Mouse (Mus musculus) CH12.LX (cell line): Measurements from ENCODE around the gene Btbd8. TPM values are rescaled to one million over a fixed set of nuclear protein-coding genes. Genes with fewer than 3 reads are reported as not detected.

Source experiments
- DNase-seq: peaks from one replicate; pipeline ENCODE4 v3.0.0-alpha.2; 2013; ENCODE audit errors: extremely low read depth
- H3K27ac ChIP-seq: 2 replicates; pipeline ENCODE4 v1.5.1; 2012; ENCODE audit warnings: low read depth, mild to moderate bottlenecking, control low read depth, moderate library complexity; ENCODE audit not compliant: insufficient read depth
- H3K27me3 ChIP-seq: replicated peaks from 2 replicates; pipeline ENCODE3; 2012; ENCODE audit warnings: inconsistent platforms
- H3K36me3 ChIP-seq, 2 experiments: replicated peaks in 1 of 2; 2 replicates each; pipeline versions ENCODE3 to v1.6.1; 2012; ENCODE audit warnings: inconsistent platforms in 1 of 2, low read length in 1 of 2, mild to moderate bottlenecking in 1 of 2, mixed read lengths in 1 of 2, moderate library complexity in 1 of 2; ENCODE audit not compliant: control insufficient read depth in 1 of 2, insufficient read depth in 1 of 2
- H3K4me1 ChIP-seq, 2 experiments: 2 replicates each; pipeline ENCODE4 v1.6.1; 2012; ENCODE audit warnings: inconsistent platforms in 1 of 2, moderate library complexity in 1 of 2; ENCODE audit not compliant: insufficient read depth in 2 of 2, control insufficient read depth in 1 of 2
- H3K4me2 ChIP-seq: 2 replicates; pipeline ENCODE4 v1.6.1; 2012; ENCODE audit warnings: low read depth, mild to moderate bottlenecking, control low read depth; ENCODE audit not compliant: poor library complexity, insufficient read depth, severe bottlenecking
- H3K4me3 ChIP-seq, 3 experiments: fragments of 150-350 bp in 1 of 3; sonication (generic) in 1 of 3; replicated peaks in 1 of 3; 2 replicates each; pipeline versions ENCODE3 to v1.5.1; 2011 to 2012; ENCODE audit warnings: low read depth in 2 of 3, low read length in 2 of 3, mild to moderate bottlenecking in 2 of 3, moderate library complexity in 2 of 3, control low read depth in 1 of 3, improper control_type of control experiment in 1 of 3, inconsistent platforms in 1 of 3, mixed read lengths in 1 of 3; ENCODE audit not compliant: poor library complexity in 1 of 3
- H3K79me2 ChIP-seq: replicated peaks from 2 replicates; pipeline ENCODE4 v1.6.1; 2012; ENCODE audit warnings: mild to moderate bottlenecking, moderate library complexity; ENCODE audit not compliant: control insufficient read depth, poor library complexity, insufficient read depth, severe bottlenecking; ENCODE audit errors: extremely low read depth
- H3K9ac ChIP-seq: 2 replicates; pipeline ENCODE4 v1.6.1; 2012; ENCODE audit warnings: low read depth, mild to moderate bottlenecking, control low read depth, moderate library complexity; ENCODE audit not compliant: insufficient read depth
- H3K9me3 ChIP-seq: replicated peaks from 2 replicates; pipeline ENCODE3; 2012; ENCODE audit warnings: low read length, inconsistent platforms, mixed read lengths
- BHLHE40 ChIP-seq: IDR thresholded peaks from 2 replicates; pipeline ENCODE4 v1.6.1; 2011; ENCODE audit warnings: mild to moderate bottlenecking, low read depth, low read length, improper control_type of control experiment
- CHD1 ChIP-seq: IDR thresholded peaks from 2 replicates; pipeline ENCODE4 v1.6.1; 2012; ENCODE audit warnings: low read depth, low read length, improper control_type of control experiment, inconsistent platforms
- CTCF ChIP-seq, 2 experiments: IDR thresholded peaks in 1 of 2; conservative IDR thresholded peaks in 1 of 2; 2 replicates each; pipeline ENCODE4 v1.5.1; 2011 to 2012; ENCODE audit warnings: low read depth in 2 of 2, low read length in 2 of 2, improper control_type of control experiment in 1 of 2, inconsistent platforms in 1 of 2, mild to moderate bottlenecking in 1 of 2, moderate library complexity in 1 of 2
- E2F4 ChIP-seq: IDR thresholded peaks from 2 replicates; pipeline ENCODE4 v1.6.1; 2011; ENCODE audit warnings: low read depth, low read length, improper control_type of control experiment; ENCODE audit not compliant: insufficient replicate concordance
- ELF1 ChIP-seq: IDR thresholded peaks from 2 replicates; pipeline ENCODE4 v1.6.1; 2014; ENCODE audit warnings: low read depth, mild to moderate bottlenecking, inconsistent platforms, low read length, improper control_type of control experiment
- EP300 ChIP-seq: IDR thresholded peaks from 2 replicates; pipeline ENCODE4 v1.6.1; 2011; ENCODE audit warnings: low read length, improper control_type of control experiment
- GABPA ChIP-seq: IDR thresholded peaks from 2 replicates; pipeline ENCODE4 v1.6.1; 2012; ENCODE audit warnings: low read depth, low read length, improper control_type of control experiment, inconsistent platforms; ENCODE audit not compliant: insufficient replicate concordance
- HCFC1 ChIP-seq: IDR thresholded peaks from 2 replicates; pipeline ENCODE4 v1.6.1; 2012; ENCODE audit warnings: low read depth, mild to moderate bottlenecking, inconsistent platforms, low read length, improper control_type of control experiment
- MAFK ChIP-seq: IDR thresholded peaks from 2 replicates; pipeline ENCODE4 v1.6.1; 2011; ENCODE audit warnings: low read length, improper control_type of control experiment; ENCODE audit not compliant: insufficient replicate concordance
- MAX ChIP-seq: IDR thresholded peaks from 2 replicates; pipeline ENCODE4 v1.6.1; 2011; ENCODE audit warnings: low read length, improper control_type of control experiment
- MEF2A ChIP-seq: IDR thresholded peaks from 2 replicates; pipeline ENCODE4 v1.6.1; 2014; ENCODE audit warnings: low read depth, mild to moderate bottlenecking, inconsistent platforms, low read length, improper control_type of control experiment, borderline replicate concordance
- MXI1 ChIP-seq: IDR thresholded peaks from 2 replicates; pipeline ENCODE4 v1.6.1; 2011; ENCODE audit warnings: mild to moderate bottlenecking, low read depth, low read length, improper control_type of control experiment
- MYC ChIP-seq: IDR thresholded peaks from 2 replicates; pipeline ENCODE4 v1.6.1; 2011; ENCODE audit warnings: low read depth, mild to moderate bottlenecking, improper control_type of control experiment, low read length
- NRF1 ChIP-seq: IDR thresholded peaks from 2 replicates; pipeline ENCODE4 v1.6.1; 2014; ENCODE audit warnings: low read depth, mild to moderate bottlenecking, inconsistent platforms, low read length, improper control_type of control experiment, moderate library complexity
- POLR2AphosphoS2 ChIP-seq: IDR thresholded peaks from 2 replicates; pipeline ENCODE4 v1.6.1; 2011; ENCODE audit warnings: low read depth, low read length, improper control_type of control experiment
- RAD21 ChIP-seq: IDR thresholded peaks from 2 replicates; pipeline ENCODE4 v1.6.1; 2011; ENCODE audit warnings: low read depth, mild to moderate bottlenecking, low read length, improper control_type of control experiment, moderate library complexity
- RCOR1 ChIP-seq: conservative IDR thresholded peaks from 2 replicates; pipeline ENCODE4 v1.6.1; 2012; ENCODE audit warnings: low read depth, mild to moderate bottlenecking, inconsistent platforms, low read length, improper control_type of control experiment
- TCF12 ChIP-seq: IDR thresholded peaks from 2 replicates; pipeline ENCODE4 v1.6.1; 2014; ENCODE audit warnings: low read depth, mild to moderate bottlenecking, inconsistent platforms, low read length, improper control_type of control experiment
- UBTF ChIP-seq: IDR thresholded peaks from 2 replicates; pipeline ENCODE4 v1.6.1; 2012; ENCODE audit warnings: low read depth, mild to moderate bottlenecking, inconsistent platforms, low read length, improper control_type of control experiment, moderate library complexity
- USF1 ChIP-seq: IDR thresholded peaks from 2 replicates; pipeline ENCODE4 v1.6.1; 2014; ENCODE audit warnings: low read depth, mild to moderate bottlenecking, inconsistent platforms, low read length, improper control_type of control experiment
- ZC3H11A ChIP-seq: IDR thresholded peaks from 2 replicates; pipeline ENCODE4 v1.6.1; 2012; ENCODE audit warnings: low read depth, mild to moderate bottlenecking, inconsistent platforms, low read length, improper control_type of control experiment
- ZKSCAN1 ChIP-seq: IDR thresholded peaks from 2 replicates; pipeline ENCODE4 v1.6.1; 2012; ENCODE audit warnings: low read depth, inconsistent platforms, low read length, improper control_type of control experiment, borderline replicate concordance
- ZMIZ1 ChIP-seq: IDR thresholded peaks from 2 replicates; pipeline ENCODE4 v1.6.1; 2012; ENCODE audit warnings: low read depth, mild to moderate bottlenecking, inconsistent platforms, low read length, improper control_type of control experiment
- ZNF384 ChIP-seq: IDR thresholded peaks from 2 replicates; pipeline ENCODE4 v1.6.1; 2012; ENCODE audit warnings: low read depth, low read length, improper control_type of control experiment, inconsistent platforms
- dilution Hi-C: fragments of 300-500 bp; cut with MboI; formaldehyde crosslinking; loops from 2 replicates; pipeline ENCODE4 v1.14.3; 2020; ENCODE audit warnings: low sequenced_read_pairs; ENCODE audit not compliant: extremely low pct_unique_long_range_greater_than_20kb, extremely low pct_ligation_motif_present
- in situ Hi-C: fragments of 300-500 bp; cut with MboI; formaldehyde crosslinking; loops from 3 replicates; pipeline ENCODE4 v1.14.3; 2019; ENCODE audit warnings: low sequenced_read_pairs, low pct_ligation_motif_present, low pct_unique_long_range_greater_than_20kb, mixed read lengths
- polyA plus RNA-seq: library from polyadenylated mRNA; unstranded; fragments of >175 nt; gene quantifications from 2 replicates; pipeline ENCODE4 v1.2.1, GENCODE M21; 2012; ENCODE audit warnings: low read depth; ENCODE audit not compliant: insufficient read length
- total RNA-seq, 2 experiments: library from RNA; depleted of rRNA; stranded (reverse); fragments of 300-350 nt in 1 of 2; fragments of >200 nt in 1 of 2; gene quantifications; 2 replicates each; pipeline ENCODE4 v1.2.3; 2012 to 2014

Btbd8 gene
- total and polyA plus RNA-seq, 3 experiments, result 5.1 to 5.9 (median 5.2) TPM

DNA sequence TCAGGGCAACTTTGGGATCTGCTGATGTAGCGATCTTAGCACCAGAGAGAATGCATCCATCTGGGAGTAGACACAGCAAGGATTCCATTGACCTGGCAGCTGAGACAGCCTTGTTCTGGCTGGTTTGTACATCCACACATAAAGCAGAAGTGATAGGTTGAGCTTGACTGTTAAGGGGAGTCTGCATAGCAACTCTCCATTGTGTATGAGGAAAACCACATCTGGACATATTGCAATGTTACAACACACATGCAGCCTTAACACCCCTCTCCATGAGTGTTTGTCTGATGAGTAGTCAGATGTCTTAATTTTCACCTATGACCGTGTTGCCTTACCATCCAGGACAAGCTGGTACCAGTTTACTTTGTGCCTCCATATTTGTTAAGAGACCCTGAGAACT is 54.7 kb downstream of the Btbd8 start:
- TF ChIP-seq HCFC1 (no peak), EP300 (no peak), ZKSCAN1 (no peak), MYC (no peak), MXI1 (no peak), GABPA (no peak), ELF1 (no peak), CHD1 (no peak), MAX (no peak), MEF2A (no peak), TCF12 (no peak)
- Histone ChIP-seq H3K4me3 (no peak overlapping the region), H3K4me2 (no peak overlapping the region), H3K4me1 (0 out of 4 replicates have a peak, but pooled peaks cover 0 to 3% of the 10 kb centered on the region in 2 experiments), H3K9me3 (peaks cover 4% of the 10 kb centered on the region), H3K79me2 (no peaks in the 10 kb centered on the region), H3K27ac (no peak overlapping the region), H3K9ac (no peak overlapping the region), H3K27me3 (no peaks in the 10 kb centered on the region), H3K36me3 (peaks cover 4 to 33% of the 10 kb centered on the region in 2 experiments)
- no peak for DNase-seq
- in situ Hi-C loops (no loop called here), dilution Hi-C loops (no loop called here)

DNA sequence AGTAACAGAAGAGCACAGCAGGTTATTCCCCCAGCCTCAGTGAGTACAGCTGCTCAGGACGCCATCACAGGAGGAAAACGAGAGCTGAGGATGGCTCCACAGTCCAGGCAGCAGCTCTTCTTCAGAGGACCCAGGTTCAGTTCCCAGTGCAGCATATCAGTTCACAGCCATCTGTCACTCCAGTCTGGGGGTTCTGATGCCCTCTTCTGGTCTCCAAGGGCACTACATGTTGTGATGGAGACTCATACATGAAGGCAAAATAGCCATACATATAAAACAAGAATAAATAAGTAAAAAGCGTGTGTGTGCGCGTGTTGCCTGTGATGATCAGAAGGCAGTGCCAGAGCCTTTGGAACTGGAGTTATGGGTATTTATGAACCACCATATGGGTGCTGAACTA is 57.0 kb downstream of the Btbd8 start:
- no peak overlapping the region for H3K27ac ChIP-seq
- peaks cover 0 to 8% of the 10 kb centered on the region in 2 experiments; a peak in 1 of 4 replicates for H3K4me1 ChIP-seq
- H3K36me3 ChIP-seq, result peaks cover 4 to 29% of the 10 kb centered on the region in 2 experiments
- no peak overlapping the region for H3K4me2 ChIP-seq
- dilution Hi-C loops (no loop called here), in situ Hi-C loops (no loop called here)
- DNase-seq, result no peak
- TF ChIP-seq RAD21 (no peak), ZC3H11A (no peak), CTCF (conservative IDR thresholded peaks at IDR 0.05 in 1 of 2, IDR thresholded peaks at IDR 0.05 in 1 of 2; ENCODE audit: low read depth in 2 of 2, low read length in 2 of 2) (peak in 1 of 2 experiments; percentile 14; a peak in 1 of 4 replicates)
- H3K9me3 ChIP-seq, result peaks cover 4% of the 10 kb centered on the region
- no peaks in the 10 kb centered on the region; the same call in 1 of the 2 replicates for H3K79me2 ChIP-seq
- H3K4me3 ChIP-seq, result no peak overlapping the region
- H3K27me3 ChIP-seq, result no peaks in the 10 kb centered on the region
- no peak overlapping the region for H3K9ac ChIP-seq

DNA sequence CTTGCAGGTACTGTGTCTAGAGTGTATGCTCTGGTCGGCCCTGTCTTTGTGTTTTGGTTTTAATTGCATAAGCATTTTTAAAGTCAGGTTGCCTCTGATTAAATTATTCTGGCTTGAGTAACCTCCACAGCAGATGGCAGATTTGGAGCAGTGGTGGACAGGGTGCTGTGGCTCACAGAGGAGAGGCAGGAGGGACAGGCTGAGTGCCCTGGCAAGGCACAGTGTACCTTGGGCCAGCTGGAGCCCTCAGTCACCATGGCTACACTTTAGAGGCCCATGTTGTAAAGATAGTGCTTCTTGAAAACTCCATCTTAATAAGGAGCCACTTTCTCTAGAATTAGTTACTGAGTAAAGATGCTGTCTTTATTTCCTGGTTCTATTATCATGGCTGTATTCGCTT is 58.2 kb downstream of the Btbd8 start:
- Histone ChIP-seq H3K79me2 (no peaks in the 10 kb centered on the region; the same call in 1 of the 2 replicates), H3K36me3 (peaks cover 4 to 26% of the 10 kb centered on the region in 2 experiments), H3K27ac (no peak overlapping the region), H3K27me3 (no peaks in the 10 kb centered on the region), H3K9ac (no peak overlapping the region), H3K4me1 (peaks cover 0 to 8% of the 10 kb centered on the region in 2 experiments; a peak in 1 of 4 replicates), H3K4me2 (no peak overlapping the region), H3K4me3 (no peak overlapping the region), H3K9me3 (peaks cover 4% of the 10 kb centered on the region)
- DNase-seq, result no peak
- no peak for TF ChIP-seq ZMIZ1
- TF ChIP-seq MYC, result no peak
- TF ChIP-seq MXI1, result no peak
- TF ChIP-seq USF1, result no peak
- TF ChIP-seq NRF1, result no peak
- TF ChIP-seq E2F4, result no peak
- no peak for TF ChIP-seq RAD21
- no peak for TF ChIP-seq ZNF384
- no peak for TF ChIP-seq MAFK
- TF ChIP-seq RCOR1, result no peak
- TF ChIP-seq POLR2AphosphoS2, result no peak
- TF ChIP-seq MAX, result no peak
- no peak for TF ChIP-seq UBTF
- TF ChIP-seq TCF12, result no peak
- TF ChIP-seq MEF2A, result no peak
- TF ChIP-seq BHLHE40, result no peak
- in situ Hi-C loops, result no loop called here
- dilution Hi-C loops, result no loop called here
